Mouse (Mus musculus): ENCODE results near the gene Sipa1l1. TPM values are rescaled to one million over a fixed set of nuclear protein-coding genes. Genes with fewer than 3 reads are reported as not detected.
A peak's percentile ranks its signal among the peaks of the same experiment; 100 is the strongest.

Sipa1l1 gene
- polyA plus RNA-seq, 1 experiment from 2014 or later, result 26.4 TPM

DNA sequence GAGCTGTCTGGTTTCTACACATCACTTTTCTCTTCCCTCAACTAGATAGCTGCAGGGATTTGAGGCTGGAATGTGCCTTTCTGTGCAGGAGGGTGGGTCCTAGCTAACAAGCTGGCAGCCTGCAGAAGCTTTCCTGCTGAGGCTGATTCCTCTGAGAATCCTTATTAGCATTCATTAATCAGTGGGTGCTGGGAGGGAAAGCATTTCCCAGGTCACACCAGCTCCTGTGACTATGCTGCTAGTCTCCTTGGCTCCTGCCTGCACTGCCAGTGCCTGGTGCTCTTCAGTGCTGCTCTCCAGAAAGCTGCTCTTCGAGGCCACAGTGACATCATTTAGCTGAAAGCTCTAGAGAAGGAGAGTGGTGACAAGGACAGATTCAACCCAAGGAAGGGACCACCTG lies 166.0 kb downstream of the Sipa1l1 start:
- Histone ChIP-seq H3K27ac (no peak overlapping the region), H3K27me3 (replicated peaks) (no peaks in the 10 kb centered on the region), H3K4me2 (no peak overlapping the region), H3K9me3 (no peaks in the 10 kb centered on the region), H3K9ac (no peak overlapping the region), H3K4me1 (peaks cover 4% of the 10 kb centered on the region; the same call in 1 of the 2 replicates), H3K4me3 (replicated peaks) (no peak overlapping the region), H3K36me3 (no peaks in the 10 kb centered on the region)
- no peak for ATAC-seq (ENCODE audit: insufficient read depth, low FRiP score, low read depth)
- WGBS, result 6% methylated on average over 1 of the region's 1 CpGs

DNA sequence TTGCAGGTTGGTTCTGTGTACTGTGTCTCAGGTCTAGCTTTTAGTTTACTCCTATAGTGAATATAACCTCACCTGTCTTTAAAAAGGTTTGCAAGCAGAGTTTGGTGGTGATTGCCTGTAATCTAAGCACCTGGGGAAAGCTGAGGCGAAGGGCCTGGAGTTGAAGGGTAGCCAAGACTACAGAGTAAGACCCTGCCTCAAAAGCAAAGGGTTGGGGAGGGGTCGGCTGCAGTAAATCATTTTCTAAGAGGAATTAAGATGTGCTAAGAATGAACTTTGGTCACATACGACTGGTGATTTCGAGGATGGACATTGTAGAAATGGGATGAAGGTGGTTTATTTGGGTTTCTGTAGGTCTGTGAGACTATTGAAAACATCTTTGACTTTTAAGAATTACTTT lies 169.4 kb downstream of the Sipa1l1 start:
- no peak overlapping the region for H3K4me2 ChIP-seq
- no peak overlapping the region for H3K27ac ChIP-seq
- 76% methylated on average over 4 of the region's 4 CpGs for WGBS
- no peaks in the 10 kb centered on the region; the same call in 1 of the 2 replicates for H3K36me3 ChIP-seq
- no peak for ATAC-seq (ENCODE audit: insufficient read depth, low FRiP score, low read depth)
- no peaks in the 10 kb centered on the region for H3K27me3 ChIP-seq (replicated peaks)
- peaks cover 4% of the 10 kb centered on the region; the same call in 1 of the 2 replicates for H3K4me1 ChIP-seq
- no peak overlapping the region for H3K9ac ChIP-seq
- H3K4me3 ChIP-seq (replicated peaks), result no peak overlapping the region
- no peaks in the 10 kb centered on the region for H3K9me3 ChIP-seq

DNA sequence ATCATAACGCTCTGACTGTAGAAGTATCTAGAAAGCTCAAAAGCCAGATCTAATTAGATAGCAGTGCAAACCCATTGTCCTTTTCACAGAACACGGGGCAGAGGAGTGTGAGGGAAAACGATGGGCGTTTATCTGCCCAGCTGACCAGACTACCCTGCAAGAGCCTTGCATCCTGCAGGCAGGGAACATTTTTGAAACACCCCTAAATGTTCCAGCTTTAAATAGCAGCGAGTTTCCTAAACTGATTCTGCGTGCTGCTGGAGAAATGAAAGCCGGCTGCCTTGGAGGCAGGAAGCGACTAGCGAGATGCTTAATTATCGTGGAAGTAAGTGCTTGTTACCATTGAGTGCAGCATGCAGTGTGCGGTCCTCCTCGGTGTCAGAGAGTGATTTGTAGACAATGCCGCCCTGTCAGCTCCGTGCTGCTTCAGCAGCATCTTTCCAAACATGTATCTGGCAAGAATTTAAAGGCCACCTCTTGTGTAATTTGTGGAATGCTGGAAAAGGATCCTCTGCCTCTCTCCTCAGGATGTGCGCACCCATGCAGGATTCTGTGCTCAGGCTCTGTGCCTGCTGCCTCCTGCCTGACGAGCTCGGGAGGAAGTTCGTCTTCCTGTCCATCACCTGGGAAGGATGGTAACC lies 170.2 kb downstream of the Sipa1l1 start:
- WGBS, result 28% methylated on average over 18 of the region's 18 CpGs

DNA sequence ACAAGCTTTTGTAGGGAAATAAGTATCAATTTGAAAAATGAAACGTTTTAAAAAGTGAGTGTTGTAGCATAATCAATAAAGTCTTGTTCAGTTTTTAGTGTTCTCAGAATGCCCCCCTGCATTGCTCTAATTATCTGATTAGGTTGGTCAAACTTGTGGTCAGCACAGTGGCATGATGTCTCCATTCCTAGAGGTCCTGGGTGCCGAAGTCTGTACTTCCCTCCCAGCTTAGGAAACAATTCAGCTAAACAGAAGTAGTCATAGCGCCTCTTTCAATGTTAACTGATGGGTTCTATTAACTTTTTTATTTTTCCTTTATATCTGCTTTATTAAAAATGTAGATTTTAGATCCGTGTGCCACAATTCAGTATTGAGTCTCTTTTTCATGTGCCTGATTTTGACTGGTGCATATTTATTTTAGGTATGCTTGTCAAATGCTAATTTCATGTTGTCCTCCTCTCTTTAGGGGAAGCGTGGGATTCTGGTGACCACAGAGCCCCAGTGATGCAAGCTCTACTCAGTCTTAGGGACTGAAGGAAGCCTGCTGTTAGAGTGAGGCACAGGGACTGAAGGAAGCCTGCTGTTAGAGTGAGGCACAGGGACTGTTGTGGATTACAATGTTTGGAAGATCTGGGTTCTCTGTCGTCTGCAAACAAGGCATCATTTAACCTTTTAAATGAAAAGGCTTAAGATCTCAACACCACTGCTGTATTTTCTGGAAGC lies 171.2 kb downstream of the Sipa1l1 start:
- Histone ChIP-seq H3K9ac (no peak overlapping the region), H3K4me3 (replicated peaks) (no peak overlapping the region), H3K4me1 (peaks cover 4% of the 10 kb centered on the region; the same call in 1 of the 2 replicates), H3K9me3 (no peaks in the 10 kb centered on the region), H3K27ac (no peak overlapping the region), H3K36me3 (no peaks in the 10 kb centered on the region; the same call in 1 of the 2 replicates), H3K27me3 (replicated peaks) (no peaks in the 10 kb centered on the region), H3K4me2 (peak overlapping the region; percentile 42)
- 60% methylated on average over 6 of the region's 6 CpGs for WGBS
- ATAC-seq (ENCODE audit: insufficient read depth, low FRiP score, low read depth), result no peak; the same call in 1 of the 2 replicates

More for the DNA sequence above, 170.2 kb downstream of the Sipa1l1 start:
- Histone ChIP-seq H3K4me2 (peak overlapping the region; percentile 42), H3K9me3 (no peaks in the 10 kb centered on the region), H3K27me3 (replicated peaks) (no peaks in the 10 kb centered on the region), H3K4me3 (replicated peaks) (peak overlapping the region; percentile 12; the same call in 1 of the 2 replicates), H3K36me3 (no peaks in the 10 kb centered on the region; the same call in 1 of the 2 replicates), H3K4me1 (peaks cover 4% of the 10 kb centered on the region; the same call in 1 of the 2 replicates), H3K9ac (no peak overlapping the region), H3K27ac (peak overlapping the region; percentile 42)
- ATAC-seq (ENCODE audit: insufficient read depth, low FRiP score, low read depth), result no peak; the same call in 1 of the 2 replicates

DNA sequence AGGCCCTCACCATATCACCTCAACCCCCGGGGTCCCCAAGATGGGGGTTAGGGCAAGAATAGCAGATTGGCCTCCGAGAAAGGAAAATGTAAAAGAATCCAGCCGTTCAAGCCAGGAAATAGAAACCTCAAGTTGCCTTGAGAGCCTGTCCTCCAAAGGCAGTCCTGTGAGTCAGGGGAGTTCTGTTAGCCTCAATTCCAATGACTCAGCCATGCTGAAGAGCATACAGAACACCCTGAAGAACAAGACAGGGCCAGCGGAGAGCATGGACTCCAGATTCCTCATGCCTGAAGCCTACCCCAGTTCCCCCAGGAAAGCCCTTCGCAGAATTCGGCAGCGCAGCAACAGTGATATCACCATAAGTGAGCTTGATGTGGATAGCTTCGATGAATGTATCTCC lies 172.1 kb downstream of the Sipa1l1 start:
- no peak overlapping the region for H3K4me3 ChIP-seq (replicated peaks)
- no peak overlapping the region for H3K4me2 ChIP-seq
- H3K9me3 ChIP-seq, result no peaks in the 10 kb centered on the region
- H3K4me1 ChIP-seq, result peaks cover 4% of the 10 kb centered on the region; the same call in 1 of the 2 replicates
- H3K9ac ChIP-seq, result no peak overlapping the region
- H3K27ac ChIP-seq, result peak overlapping the region; percentile 58
- ATAC-seq (ENCODE audit: insufficient read depth, low FRiP score, low read depth), result no peak
- 89% methylated on average over 8 of the region's 8 CpGs for WGBS
- H3K27me3 ChIP-seq (replicated peaks), result no peaks in the 10 kb centered on the region
- H3K36me3 ChIP-seq, result no peaks in the 10 kb centered on the region; the same call in 1 of the 2 replicates

DNA sequence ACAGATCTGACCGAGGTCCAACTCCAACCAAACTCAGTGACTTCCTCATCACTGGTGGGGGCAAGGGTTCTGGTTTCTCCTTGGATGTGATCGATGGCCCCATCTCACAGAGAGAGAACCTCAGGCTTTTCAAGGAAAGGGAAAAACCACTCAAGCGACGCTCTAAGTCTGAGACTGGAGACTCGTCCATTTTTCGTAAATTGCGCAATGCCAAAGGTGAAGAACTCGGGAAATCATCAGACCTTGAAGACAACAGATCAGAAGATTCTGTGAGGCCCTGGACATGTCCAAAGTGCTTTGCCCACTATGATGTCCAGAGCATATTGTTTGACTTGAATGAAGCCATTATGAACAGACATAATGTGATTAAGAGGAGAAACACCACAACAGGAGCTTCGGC lies 172.6 kb downstream of the Sipa1l1 start:
- 95% methylated on average over 9 of the region's 9 CpGs for WGBS
- Histone ChIP-seq H3K9ac (no peak overlapping the region), H3K4me3 (replicated peaks) (no peak overlapping the region), H3K9me3 (no peaks in the 10 kb centered on the region), H3K4me1 (peaks cover 4% of the 10 kb centered on the region; the same call in 1 of the 2 replicates), H3K27ac (no peak overlapping the region), H3K27me3 (replicated peaks) (no peaks in the 10 kb centered on the region), H3K4me2 (no peak overlapping the region), H3K36me3 (no peaks in the 10 kb centered on the region; the same call in 1 of the 2 replicates)
- ATAC-seq (ENCODE audit: insufficient read depth, low FRiP score, low read depth), result no peak

DNA sequence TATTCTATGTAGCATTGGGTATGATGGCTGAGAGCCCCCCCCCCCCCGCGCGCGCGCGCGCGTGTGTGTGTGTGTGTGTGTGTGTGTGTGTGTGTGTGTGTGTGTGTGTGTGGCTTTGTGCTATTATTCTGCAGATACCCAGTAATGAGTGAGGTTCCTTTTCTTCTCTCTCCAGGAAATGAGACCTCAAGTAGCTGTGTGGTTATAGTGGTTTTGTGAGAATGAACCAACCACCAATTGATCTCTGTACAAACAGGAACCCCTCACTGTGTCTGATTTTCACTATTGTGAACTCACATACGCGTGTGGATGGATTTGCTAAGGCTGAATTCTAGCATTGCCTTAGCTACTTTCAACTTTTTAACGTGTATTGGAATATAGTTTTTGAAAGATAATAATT lies 181.0 kb downstream of the Sipa1l1 start:
- WGBS, result 94% methylated on average over 10 of the region's 11 CpGs

DNA sequence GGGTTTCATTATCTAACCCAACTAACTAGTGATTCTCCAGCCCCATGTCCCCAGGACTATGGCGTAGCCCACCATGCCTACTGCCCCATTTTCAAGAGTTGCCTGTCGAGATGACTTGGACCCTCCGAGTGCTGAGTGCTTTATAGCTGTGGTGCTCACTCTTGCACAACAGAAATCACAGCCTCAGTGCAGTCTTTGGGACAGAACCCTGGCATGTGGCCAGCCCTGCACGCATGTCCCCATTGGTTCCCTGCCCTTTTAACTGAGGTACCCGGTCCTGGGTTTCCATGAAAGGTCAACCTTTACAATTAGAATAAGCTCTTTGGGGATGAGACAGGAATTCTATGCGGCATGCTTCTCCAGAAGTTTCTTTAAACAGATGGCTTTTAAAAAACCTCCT lies 181.8 kb downstream of the Sipa1l1 start:
- no peak overlapping the region for H3K4me2 ChIP-seq
- 0 out of 2 replicates have a peak, but pooled peaks cover 3% of the 10 kb centered on the region for H3K4me1 ChIP-seq
- H3K27ac ChIP-seq, result no peak overlapping the region
- H3K4me3 ChIP-seq (replicated peaks), result no peak overlapping the region
- 66% methylated on average over 6 of the region's 6 CpGs for WGBS
- H3K9me3 ChIP-seq, result no peaks in the 10 kb centered on the region
- H3K36me3 ChIP-seq, result no peaks in the 10 kb centered on the region
- no peaks in the 10 kb centered on the region for H3K27me3 ChIP-seq (replicated peaks)
- no peak for ATAC-seq (ENCODE audit: insufficient read depth, low FRiP score, low read depth)
- H3K9ac ChIP-seq, result no peak overlapping the region

More for the DNA sequence above, 181.0 kb downstream of the Sipa1l1 start:
- no peaks in the 10 kb centered on the region for H3K9me3 ChIP-seq
- ATAC-seq (ENCODE audit: insufficient read depth, low FRiP score, low read depth), result no peak
- H3K27ac ChIP-seq, result no peak overlapping the region
- no peak overlapping the region for H3K4me3 ChIP-seq (replicated peaks)
- 0 out of 2 replicates have a peak, but pooled peaks cover 3% of the 10 kb centered on the region for H3K4me1 ChIP-seq
- H3K9ac ChIP-seq, result no peak overlapping the region
- no peaks in the 10 kb centered on the region for H3K36me3 ChIP-seq
- H3K4me2 ChIP-seq, result no peak overlapping the region
- no peaks in the 10 kb centered on the region for H3K27me3 ChIP-seq (replicated peaks)

DNA sequence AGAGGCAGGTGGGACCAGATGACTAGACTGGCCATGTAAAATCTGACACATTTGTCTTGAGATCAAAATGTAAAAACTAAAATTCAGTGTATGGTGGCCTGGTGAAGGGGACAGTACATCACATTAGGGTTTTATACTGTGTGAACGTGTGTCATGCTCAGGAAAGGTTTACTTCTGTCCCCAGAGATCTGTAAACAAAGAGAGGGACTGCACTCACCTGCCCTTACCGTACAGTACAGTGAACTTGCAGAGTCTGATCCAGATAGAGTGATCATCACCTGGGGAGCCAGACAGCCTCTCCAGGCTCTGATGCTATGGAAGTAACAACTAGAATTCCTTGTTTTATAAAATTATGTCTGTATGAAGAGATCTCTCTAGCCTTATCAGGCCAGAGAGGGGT lies 184.5 kb downstream of the Sipa1l1 start:
- no peak overlapping the region for H3K4me3 ChIP-seq (replicated peaks)
- no peaks in the 10 kb centered on the region for H3K27me3 ChIP-seq (replicated peaks)
- 40% methylated on average over 2 of the region's 2 CpGs for WGBS

DNA sequence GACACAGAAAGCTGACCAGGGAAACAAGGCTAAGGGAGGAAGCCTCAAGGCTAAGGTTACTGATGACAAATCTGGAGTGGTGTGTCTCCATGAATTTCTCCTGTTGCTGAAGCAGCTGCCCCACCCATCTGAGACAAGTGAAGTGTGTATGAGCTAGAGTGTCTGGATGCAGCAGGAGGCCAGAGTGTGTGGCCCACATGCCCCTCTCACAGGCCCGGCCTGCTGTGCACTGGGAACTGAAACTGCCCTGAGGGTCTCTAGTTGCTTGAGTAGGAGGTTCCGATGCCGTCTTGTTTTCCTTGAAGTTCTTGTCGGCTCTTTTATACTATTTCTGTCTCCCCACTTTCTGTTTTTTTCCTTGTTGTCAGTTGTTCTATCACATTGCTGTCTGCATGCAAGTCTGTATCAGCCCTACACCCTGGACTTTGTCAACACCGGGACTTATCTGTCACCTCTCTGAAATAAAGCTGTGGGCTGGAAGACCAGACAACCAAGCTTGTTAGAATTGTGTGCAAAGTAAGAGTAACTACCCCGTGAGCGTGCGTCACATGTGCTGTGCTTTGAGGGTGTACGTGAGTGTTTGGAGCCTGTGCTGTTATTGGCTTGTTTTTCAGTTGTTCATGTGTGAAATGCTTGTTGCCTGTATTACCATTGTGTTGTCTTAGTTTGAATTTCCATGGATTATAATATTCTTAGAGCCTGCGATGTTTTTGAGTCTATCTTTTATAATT lies 186.5 kb downstream of the Sipa1l1 start:
- Histone ChIP-seq H3K9me3 (no peaks in the 10 kb centered on the region), H3K4me2 (no peak overlapping the region), H3K4me3 (replicated peaks) (no peak overlapping the region), H3K4me1 (0 out of 2 replicates have a peak, but pooled peaks cover 3% of the 10 kb centered on the region), H3K9ac (no peak overlapping the region), H3K36me3 (no peaks in the 10 kb centered on the region), H3K27ac (no peak overlapping the region), H3K27me3 (replicated peaks) (no peaks in the 10 kb centered on the region)
- ATAC-seq (ENCODE audit: insufficient read depth, low FRiP score, low read depth), result no peak
- WGBS, result 77% methylated on average over 10 of the region's 10 CpGs

More for the DNA sequence above, 184.5 kb downstream of the Sipa1l1 start:
- no peak overlapping the region for H3K27ac ChIP-seq
- H3K4me2 ChIP-seq, result no peak overlapping the region
- no peak for ATAC-seq (ENCODE audit: insufficient read depth, low FRiP score, low read depth)
- H3K36me3 ChIP-seq, result no peaks in the 10 kb centered on the region
- H3K9ac ChIP-seq, result no peak overlapping the region
- no peaks in the 10 kb centered on the region for H3K9me3 ChIP-seq
- H3K4me1 ChIP-seq, result 0 out of 2 replicates have a peak, but pooled peaks cover 3% of the 10 kb centered on the region

DNA sequence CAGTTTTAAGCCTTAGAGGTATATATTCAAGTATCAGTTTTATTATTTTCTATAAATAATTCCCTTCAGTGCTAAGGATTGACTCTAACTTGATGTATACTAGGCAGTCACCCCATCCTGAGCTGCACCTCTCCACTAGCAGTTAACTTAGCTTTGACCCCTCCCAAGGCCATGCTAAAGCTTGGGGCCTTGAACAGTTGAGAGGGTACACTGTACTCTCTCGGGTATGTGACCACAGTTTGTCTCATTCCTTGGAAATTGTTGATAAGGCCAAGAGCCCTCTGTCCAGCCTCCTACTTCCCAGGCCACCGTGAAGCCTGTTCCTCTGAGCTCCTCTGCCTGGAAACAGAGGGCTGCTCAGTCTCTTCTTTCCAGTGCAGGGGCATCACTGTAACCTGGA lies 187.4 kb downstream of the Sipa1l1 start:
- Histone ChIP-seq H3K27me3 (replicated peaks) (no peaks in the 10 kb centered on the region), H3K9me3 (no peaks in the 10 kb centered on the region), H3K36me3 (no peaks in the 10 kb centered on the region), H3K4me3 (replicated peaks) (no peak overlapping the region), H3K4me2 (no peak overlapping the region), H3K27ac (no peak overlapping the region), H3K9ac (no peak overlapping the region), H3K4me1 (no peaks in the 10 kb centered on the region)
- ATAC-seq (ENCODE audit: insufficient read depth, low FRiP score, low read depth), result no peak
- WGBS, result 59% methylated on average over 2 of the region's 2 CpGs

Measured in stomach, embryonic 15.5 days (tissue).